Mouse (Mus musculus): ENCODE measurements at regions not wholly inside any gene's neighbourhood (a gene's known extent, or its start where the extent isn't known, plus 50 kb on each side); places are given as distances from the start of the nearest gene placed in this dataset.

GRCm38 (mm10) chr14:47905334-47905733, 215.3 kb upstream of the Peli2 start:
- no peaks in the 10 kb centered on the region for H3K27me3 ChIP-seq (replicated peaks; ENCODE audit: control insufficient read depth, insufficient read depth, low read length)
- no peak for TF ChIP-seq POLR2A (IDR thresholded peaks at IDR 0.05; ENCODE audit: low read depth, low read length)
- TF ChIP-seq CTCF (conservative IDR thresholded peaks at IDR 0.05; ENCODE audit: insufficient read depth, insufficient read length, low read depth, low read length): no peak
- H3K4me3 ChIP-seq (ENCODE audit: insufficient read depth, low read depth, low read length): no peak overlapping the region
- no peaks in the 10 kb centered on the region; the same call in 1 of the 2 replicates for H3K4me1 ChIP-seq (ENCODE audit: control insufficient read depth, insufficient read depth, low read length)
- no peaks in the 10 kb centered on the region for H3K36me3 ChIP-seq (ENCODE audit: control insufficient read depth, insufficient read depth, low read length)
- no peak for DNase-seq
- no peak overlapping the region for H3K27ac ChIP-seq (ENCODE audit: insufficient read depth, low read depth, low read length)

GRCm38 (mm10) chr14:47909129-47909528, 211.5 kb upstream of the Peli2 start:
- TF ChIP-seq CTCF (conservative IDR thresholded peaks at IDR 0.05; ENCODE audit: insufficient read depth, insufficient read length, low read depth, low read length) (no peak), POLR2A (IDR thresholded peaks at IDR 0.05; ENCODE audit: low read depth, low read length) (no peak)
- H3K4me1 ChIP-seq (ENCODE audit: control insufficient read depth, insufficient read depth, low read length): peaks cover 12% of the 10 kb centered on the region; the same call in 1 of the 2 replicates
- DNase-seq: no peak
- WGBS: 46% methylated on average over 8 of the region's 8 CpGs
- peak overlapping the region; percentile 62 for H3K27ac ChIP-seq (ENCODE audit: insufficient read depth, low read depth, low read length)
- H3K4me3 ChIP-seq (ENCODE audit: insufficient read depth, low read depth, low read length): no peak overlapping the region
- H3K36me3 ChIP-seq (ENCODE audit: control insufficient read depth, insufficient read depth, low read length): no peaks in the 10 kb centered on the region
- H3K27me3 ChIP-seq (replicated peaks; ENCODE audit: control insufficient read depth, insufficient read depth, low read length): no peaks in the 10 kb centered on the region

DNA sequence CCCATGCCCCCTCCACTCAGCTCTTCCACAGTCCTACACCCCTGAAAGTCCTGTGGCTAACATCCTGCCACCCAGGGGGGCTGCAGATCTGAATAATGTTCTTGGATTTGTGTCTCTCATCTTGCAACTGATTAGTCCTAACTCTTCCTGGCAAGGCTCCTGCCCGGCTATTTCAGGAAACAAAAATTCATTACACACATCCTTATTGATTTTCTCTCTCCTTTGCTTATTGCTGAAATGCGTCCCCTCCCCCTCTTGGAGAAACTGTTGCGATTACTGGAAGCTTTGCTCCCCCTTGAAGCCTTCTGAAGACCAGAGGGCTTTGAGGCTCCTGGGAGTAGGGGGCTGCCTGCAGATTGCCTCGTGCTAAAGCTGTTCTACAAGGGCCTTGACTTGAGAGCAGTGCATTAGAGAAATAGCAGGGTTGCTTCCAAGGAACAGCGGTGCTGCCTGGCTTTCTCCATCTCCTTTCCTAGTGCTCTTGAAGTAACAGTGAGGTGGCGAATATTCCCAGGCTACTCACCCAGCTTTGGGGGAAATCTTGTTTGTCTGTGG, 209.8 kb upstream of the Peli2 start:
- peak overlapping the region; percentile 95 for H3K27ac ChIP-seq (ENCODE audit: insufficient read depth, low read depth, low read length)
- TF ChIP-seq CTCF (conservative IDR thresholded peaks at IDR 0.05; ENCODE audit: insufficient read depth, insufficient read length, low read depth, low read length) (no peak), POLR2A (IDR thresholded peaks at IDR 0.05; ENCODE audit: low read depth, low read length) (no peak)
- H3K4me1 ChIP-seq (ENCODE audit: control insufficient read depth, insufficient read depth, low read length): peaks cover 12% of the 10 kb centered on the region; the same call in 1 of the 2 replicates
- no peak overlapping the region for H3K4me3 ChIP-seq (ENCODE audit: insufficient read depth, low read depth, low read length)
- WGBS: 51% methylated on average over 6 of the region's 6 CpGs
- H3K36me3 ChIP-seq (ENCODE audit: control insufficient read depth, insufficient read depth, low read length): no peaks in the 10 kb centered on the region
- no peaks in the 10 kb centered on the region for H3K27me3 ChIP-seq (replicated peaks; ENCODE audit: control insufficient read depth, insufficient read depth, low read length)
- no peak for DNase-seq

DNA sequence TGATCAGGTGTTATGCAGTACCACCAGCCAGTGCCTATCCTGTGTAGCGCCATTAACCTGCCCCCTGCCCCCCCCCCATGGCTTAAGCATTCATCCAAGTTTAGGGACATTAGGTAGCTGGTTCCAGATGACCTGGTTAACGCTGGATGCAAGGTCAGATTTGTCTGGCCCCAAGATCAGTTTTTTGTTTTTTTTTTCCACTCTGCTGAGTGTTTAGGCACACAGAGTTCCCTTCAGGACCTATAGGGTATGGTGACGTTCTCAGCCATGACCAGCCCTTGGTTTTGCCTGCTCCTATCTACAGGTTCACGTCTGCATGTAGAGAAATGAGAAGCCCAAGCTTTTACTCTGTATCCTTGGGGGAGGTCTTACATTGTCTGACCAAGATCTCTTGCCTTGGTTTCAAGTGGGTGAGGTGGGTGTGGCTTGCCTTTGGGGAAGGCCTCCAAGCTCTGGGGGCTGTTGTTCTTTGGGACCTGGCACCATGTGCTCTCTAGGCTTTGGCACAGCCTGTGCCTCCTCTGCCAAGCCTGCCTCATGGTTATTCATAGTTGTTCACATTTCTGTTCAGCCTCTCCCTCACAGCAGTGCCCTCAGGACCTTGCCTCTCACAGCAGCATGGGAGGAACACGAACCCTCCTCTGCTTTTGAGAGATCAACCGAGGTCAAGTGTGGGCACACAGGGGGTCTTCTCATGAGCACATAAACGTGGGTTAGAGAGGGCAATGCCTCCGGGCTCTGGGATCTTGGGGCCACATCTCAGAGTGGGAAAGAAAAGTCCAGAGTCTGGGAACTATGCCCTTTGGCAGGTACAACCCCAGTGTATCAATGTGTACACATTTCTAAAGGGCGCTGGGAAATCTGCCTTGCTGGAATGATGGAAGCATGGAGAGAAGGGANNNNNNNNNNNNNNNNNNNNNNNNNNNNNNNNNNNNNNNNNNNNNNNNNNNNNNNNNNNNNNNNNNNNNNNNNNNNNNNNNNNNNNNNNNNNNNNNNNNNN, 208.8 kb upstream of the Peli2 start:
- no peaks in the 10 kb centered on the region for H3K27me3 ChIP-seq (replicated peaks; ENCODE audit: control insufficient read depth, insufficient read depth, low read length)
- peak; percentile 90 for DNase-seq
- H3K4me1 ChIP-seq (ENCODE audit: control insufficient read depth, insufficient read depth, low read length): peaks cover 12% of the 10 kb centered on the region; the same call in 1 of the 2 replicates
- WGBS: 42% methylated on average over 9 of the region's 9 CpGs
- H3K4me3 ChIP-seq (ENCODE audit: insufficient read depth, low read depth, low read length): no peak overlapping the region
- no peaks in the 10 kb centered on the region for H3K36me3 ChIP-seq (ENCODE audit: control insufficient read depth, insufficient read depth, low read length)
- no peak for TF ChIP-seq CTCF (conservative IDR thresholded peaks at IDR 0.05; ENCODE audit: insufficient read depth, insufficient read length, low read depth, low read length)
- TF ChIP-seq POLR2A (IDR thresholded peaks at IDR 0.05; ENCODE audit: low read depth, low read length): no peak
- peak overlapping the region; percentile 95 for H3K27ac ChIP-seq (ENCODE audit: insufficient read depth, low read depth, low read length)

DNA sequence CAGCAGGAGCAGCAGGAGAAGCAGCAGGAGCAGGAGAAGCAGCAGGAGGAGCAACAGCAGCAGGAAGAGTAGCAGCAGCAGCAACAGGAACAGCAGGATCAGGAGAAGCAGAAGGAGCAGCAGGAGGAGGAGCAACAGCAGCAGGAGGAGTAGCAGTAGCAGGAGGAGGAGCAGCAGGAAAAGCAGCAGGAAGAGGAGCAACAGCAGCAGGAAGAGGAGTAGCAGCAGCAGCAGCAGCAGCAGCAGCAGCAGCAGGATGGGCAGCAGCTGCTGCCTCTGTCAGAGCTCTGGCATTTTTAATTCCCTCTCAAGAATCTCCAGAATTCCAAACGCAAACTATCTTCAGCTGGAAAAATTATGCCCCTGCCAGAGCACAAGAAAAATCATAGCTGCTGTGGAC, 205.0 kb upstream of the Peli2 start:
- 60% methylated on average over 1 of the region's 1 CpGs for WGBS
- H3K4me3 ChIP-seq (ENCODE audit: insufficient read depth, low read depth, low read length): no peak overlapping the region
- H3K27ac ChIP-seq (ENCODE audit: insufficient read depth, low read depth, low read length): no peak overlapping the region
- no peaks in the 10 kb centered on the region for H3K27me3 ChIP-seq (replicated peaks; ENCODE audit: control insufficient read depth, insufficient read depth, low read length)
- DNase-seq: no peak
- H3K36me3 ChIP-seq (ENCODE audit: control insufficient read depth, insufficient read depth, low read length): no peaks in the 10 kb centered on the region
- TF ChIP-seq CTCF (conservative IDR thresholded peaks at IDR 0.05; ENCODE audit: insufficient read depth, insufficient read length, low read depth, low read length): no peak
- no peak for TF ChIP-seq POLR2A (IDR thresholded peaks at IDR 0.05; ENCODE audit: low read depth, low read length)
- peaks cover 10% of the 10 kb centered on the region; the same call in 1 of the 2 replicates for H3K4me1 ChIP-seq (ENCODE audit: control insufficient read depth, insufficient read depth, low read length)

DNA sequence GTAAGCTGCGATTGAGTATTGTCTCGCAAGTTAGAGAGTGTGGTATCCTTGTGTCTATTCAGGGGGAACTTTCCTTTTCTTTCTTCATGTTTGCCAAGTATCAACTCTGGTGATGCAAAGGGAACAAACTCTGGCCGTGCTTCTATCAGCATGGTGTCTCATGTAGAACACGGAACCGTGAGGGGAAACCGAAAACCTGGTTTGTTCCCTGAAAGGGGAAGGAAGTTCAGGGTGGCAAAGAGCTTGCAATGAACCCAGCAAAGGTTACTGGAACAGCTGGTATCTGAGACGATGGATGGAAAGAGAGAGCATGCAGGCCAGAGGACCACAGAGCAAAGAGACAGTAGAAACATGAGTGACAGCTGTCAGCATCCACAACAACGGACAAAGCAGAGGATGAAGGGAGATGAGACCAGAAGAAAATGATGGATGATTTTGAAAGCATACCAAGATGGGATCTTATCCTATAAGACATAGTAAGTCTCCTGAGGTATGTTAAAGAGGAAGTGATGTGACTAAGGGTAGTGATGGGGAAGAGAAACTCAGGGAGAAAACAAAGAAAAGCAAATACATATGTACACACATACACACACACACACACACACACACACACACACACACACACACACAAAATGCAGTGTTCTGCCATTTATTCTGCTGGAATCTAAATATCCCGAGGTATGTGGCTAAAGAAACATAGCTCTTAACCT, 199.8 kb upstream of the Peli2 start:
- WGBS: 89% methylated on average over 9 of the region's 9 CpGs
- Histone ChIP-seq H3K27ac (ENCODE audit: insufficient read depth, low read depth, low read length) (no peak overlapping the region), H3K4me3 (ENCODE audit: insufficient read depth, low read depth, low read length) (no peak overlapping the region), H3K36me3 (ENCODE audit: control insufficient read depth, insufficient read depth, low read length) (no peaks in the 10 kb centered on the region), H3K27me3 (replicated peaks; ENCODE audit: control insufficient read depth, insufficient read depth, low read length) (no peaks in the 10 kb centered on the region), H3K4me1 (ENCODE audit: control insufficient read depth, insufficient read depth, low read length) (0 out of 2 replicates have a peak, but pooled peaks cover 3% of the 10 kb centered on the region)
- DNase-seq: peak; percentile 19
- no peak for TF ChIP-seq POLR2A (IDR thresholded peaks at IDR 0.05; ENCODE audit: low read depth, low read length)
- TF ChIP-seq CTCF (conservative IDR thresholded peaks at IDR 0.05; ENCODE audit: insufficient read depth, insufficient read length, low read depth, low read length): no peak
